Mouse (Mus musculus) heart, postnatal 0 days (tissue): Measurements from ENCODE around the gene Lamtor2. TPM values are rescaled to one million over a fixed set of nuclear protein-coding genes. Genes with fewer than 3 reads are reported as not detected.

Experiments used
- ATAC-seq: fragments of 200-750 bp; cut with Nextera tagmentation; 2 replicates; pipeline ENCODE4 v1.8.0; 2017; ENCODE audit warnings: low read depth, moderate number of reproducible peaks, moderate library complexity; ENCODE audit not compliant: insufficient read depth
- DNase-seq: peaks from one replicate; pipeline ENCODE4 v3.0.0-alpha.2; 2016; ENCODE audit warnings: low spot score
- H3K27ac ChIP-seq: fragments of 300-500 bp; sonication (generic); 2 replicates; pipeline ENCODE4 v1.5.1; 2014; ENCODE audit warnings: low read depth, mild to moderate bottlenecking
- H3K27me3 ChIP-seq: fragments of 300-500 bp; sonication (generic); 2 replicates; pipeline ENCODE4 v1.6.1; 2014; ENCODE audit warnings: low read length, mixed read lengths; ENCODE audit not compliant: control insufficient read depth, insufficient read depth
- H3K36me3 ChIP-seq: fragments of 300-500 bp; sonication (generic); replicated peaks from 2 replicates; pipeline ENCODE4 v1.6.1; 2014; ENCODE audit warnings: low read length, mixed read lengths; ENCODE audit not compliant: control insufficient read depth, insufficient read depth
- H3K4me1 ChIP-seq: fragments of 300-500 bp; sonication (generic); 2 replicates; pipeline ENCODE4 v1.6.1; 2014; ENCODE audit warnings: antibody characterized with exemption; ENCODE audit not compliant: control insufficient read depth, insufficient read depth
- H3K4me2 ChIP-seq: fragments of 300-500 bp; sonication (generic); 2 replicates; pipeline ENCODE4 v1.6.1; 2014; ENCODE audit warnings: low read depth, mild to moderate bottlenecking, low read length, moderate library complexity
- H3K4me3 ChIP-seq: fragments of 300-500 bp; sonication (generic); 2 replicates; pipeline ENCODE4 v1.5.1; 2014; ENCODE audit warnings: low read depth, low read length
- H3K9ac ChIP-seq: fragments of 300-500 bp; sonication (generic); replicated peaks from 2 replicates; pipeline ENCODE4 v1.6.1; 2014; ENCODE audit warnings: low read depth, low read length, mixed read lengths
- H3K9me3 ChIP-seq: fragments of 300-500 bp; sonication (generic); replicated peaks from 2 replicates; pipeline ENCODE4 v1.6.1; 2016; ENCODE audit warnings: low read length; ENCODE audit not compliant: control insufficient read depth
- CTCF ChIP-seq: IDR thresholded peaks from 2 replicates; pipeline ENCODE4 v1.5.1; 2016; ENCODE audit warnings: antibody characterized with exemption, control low read depth, low read depth
- EP300 ChIP-seq: IDR thresholded peaks from 2 replicates; pipeline ENCODE4 v1.6.1; 2016; ENCODE audit warnings: antibody characterized with exemption, low read depth
- WGBS: fragments of 180-500 bp; shearing (Covaris S2); extraction: QIAGEN DNeasy Blood & Tissue Kit; methylation state at CpG from one replicate; pipeline ENCODE4 v1.1.7; 2014; 5-methylcytosine and 5-hydroxymethylcytosine counted together
- polyA plus RNA-seq: library from polyadenylated mRNA; unstranded; fragments of >200 nt; fragmentation: Nextera tagmentation; extraction: Ambion mirVana; gene quantifications from 2 replicates; pipeline ENCODE4 v1.2.1, GENCODE M21; 2015
- total RNA-seq: library from RNA; depleted of rRNA; stranded (reverse); fragments of >200 nt; gene quantifications from 2 replicates; pipeline ENCODE4 v1.2.3, GENCODE M21; 2014; ENCODE audit warnings: low replicate concordance

Gene Lamtor2
- total and polyA plus RNA-seq, 2 experiments from 2014 or later, result 3.6 to 131 TPM

DNA sequence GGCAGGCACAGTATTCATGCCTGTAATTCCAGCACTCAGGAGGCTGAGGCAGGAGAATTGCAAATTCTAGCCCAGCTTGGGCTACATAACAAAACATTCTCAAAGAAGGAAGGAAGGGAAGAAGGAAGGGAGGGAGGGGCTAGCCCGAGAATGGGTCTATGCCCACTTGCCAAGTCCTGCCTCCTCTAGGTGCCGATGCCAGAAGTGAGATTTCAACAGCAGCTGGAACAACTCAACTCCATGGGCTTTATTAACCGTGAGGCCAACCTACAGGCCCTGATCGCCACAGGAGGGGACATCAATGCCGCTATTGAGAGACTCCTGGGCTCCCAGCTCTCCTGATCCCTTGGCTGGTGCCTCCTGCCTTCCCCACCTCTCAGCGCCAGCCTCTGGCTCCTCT is 15.0 kb upstream of the Lamtor2 start:
- TF ChIP-seq EP300, result no peak
- no peak for TF ChIP-seq CTCF
- H3K9me3 ChIP-seq, result no peaks in the 10 kb centered on the region
- H3K4me1 ChIP-seq, result peaks cover 9% of the 10 kb centered on the region; the same call in 1 of the 2 replicates
- 75% methylated on average over 6 of the region's 6 CpGs for WGBS
- H3K9ac ChIP-seq, result no peak overlapping the region
- no peak overlapping the region for H3K4me2 ChIP-seq
- no peaks in the 10 kb centered on the region for H3K27me3 ChIP-seq
- ATAC-seq (0 out of 2 replicates have a peak, but pooled peaks have one; percentile 10), DNase-seq (no peak)
- H3K27ac ChIP-seq, result no peak overlapping the region
- no peak overlapping the region for H3K4me3 ChIP-seq
- H3K36me3 ChIP-seq, result peaks cover 67% of the 10 kb centered on the region

DNA sequence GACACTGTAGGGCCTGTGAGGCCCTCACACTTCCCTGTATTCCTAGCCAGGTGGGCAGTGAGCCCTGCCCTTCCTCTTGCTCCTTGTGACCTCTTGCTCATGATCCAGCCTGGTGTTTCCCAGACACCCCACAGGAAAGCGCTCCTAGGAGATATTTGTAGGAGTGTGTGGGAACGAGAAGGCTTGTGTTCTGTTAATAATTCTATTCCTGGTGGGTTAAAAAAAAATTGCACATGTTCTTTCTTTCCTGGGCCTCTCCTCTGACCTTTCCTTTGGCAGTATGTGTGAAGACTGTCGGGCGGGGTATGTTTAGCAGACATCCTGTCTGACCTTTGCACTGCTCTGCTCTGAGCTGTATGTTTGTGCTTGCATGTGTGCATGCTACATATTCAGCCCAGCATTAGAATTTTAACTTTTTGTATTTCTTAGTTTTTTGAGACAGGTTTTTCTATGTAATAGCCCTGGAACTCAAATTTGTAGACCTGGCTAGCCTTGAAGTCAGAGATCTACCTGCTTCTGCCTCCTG is 13.7 kb upstream of the Lamtor2 start:
- Histone ChIP-seq H3K9ac (peak overlapping the region; percentile 2; the same call in 1 of the 2 replicates), H3K4me1 (peaks cover 9% of the 10 kb centered on the region; the same call in 1 of the 2 replicates), H3K27ac (peak overlapping the region; percentile 68), H3K4me3 (no peak overlapping the region), H3K9me3 (no peaks in the 10 kb centered on the region), H3K4me2 (no peak overlapping the region), H3K36me3 (peaks cover 79% of the 10 kb centered on the region), H3K27me3 (no peaks in the 10 kb centered on the region)
- TF ChIP-seq EP300 (no peak), CTCF (no peak)
- DNase-seq (peak; percentile 26), ATAC-seq (no peak)
- WGBS, result 62% methylated on average over 4 of the region's 4 CpGs

DNA sequence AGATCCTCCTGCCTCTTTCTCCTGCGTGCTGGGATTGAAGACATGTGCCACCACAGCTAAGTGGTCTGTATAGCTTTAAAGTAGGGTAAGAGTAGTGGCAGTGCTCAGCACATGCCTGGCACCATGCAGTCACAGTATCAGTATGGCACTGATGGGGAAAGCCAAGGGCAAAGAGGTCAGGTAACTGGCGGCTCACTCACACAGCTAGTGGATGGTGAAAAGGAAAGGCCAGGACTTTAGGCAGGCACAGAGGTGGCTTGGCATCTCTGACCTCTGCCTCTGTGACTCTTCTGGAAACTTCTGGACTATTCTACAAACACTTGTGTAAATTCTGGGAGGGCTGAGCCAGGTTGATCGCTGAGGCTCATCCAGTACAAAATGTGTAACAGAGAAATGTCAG is 13.2 kb upstream of the Lamtor2 start:
- Histone ChIP-seq H3K27ac (peak overlapping the region; percentile 68), H3K4me1 (peaks cover 9% of the 10 kb centered on the region; the same call in 1 of the 2 replicates), H3K4me2 (no peak overlapping the region), H3K27me3 (no peaks in the 10 kb centered on the region), H3K36me3 (peaks cover 81% of the 10 kb centered on the region), H3K9ac (peak overlapping the region; percentile 2; the same call in 1 of the 2 replicates), H3K9me3 (no peaks in the 10 kb centered on the region), H3K4me3 (no peak overlapping the region)
- TF ChIP-seq EP300, result no peak
- TF ChIP-seq CTCF, result no peak
- DNase-seq (peak; percentile 31), ATAC-seq (peak; percentile 68; the same call in 1 of the 2 replicates)
- WGBS, result 51% methylated on average over 3 of the region's 3 CpGs

DNA sequence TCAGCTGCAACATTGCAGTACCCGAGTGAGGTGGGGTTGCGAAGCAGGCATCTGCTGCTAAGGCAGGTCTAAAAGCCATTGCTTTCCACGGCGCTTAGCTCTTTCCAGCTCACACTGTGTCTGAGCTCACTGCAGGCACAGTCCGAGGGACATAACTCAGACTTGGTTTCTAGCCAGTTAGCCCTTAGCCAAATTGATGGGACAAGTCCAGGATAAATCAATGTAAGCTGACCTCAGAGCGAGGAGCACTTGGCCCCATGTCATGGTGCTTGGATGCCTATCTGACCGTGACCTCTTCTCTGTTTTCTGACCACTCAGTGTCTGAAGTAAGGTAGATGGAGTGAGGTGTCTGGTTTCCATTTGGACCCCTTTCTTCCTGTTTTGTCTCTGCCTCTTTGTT is 11.1 kb upstream of the Lamtor2 start:
- Histone ChIP-seq H3K4me3 (no peak overlapping the region), H3K9me3 (no peaks in the 10 kb centered on the region), H3K4me2 (no peak overlapping the region), H3K4me1 (peaks cover 9% of the 10 kb centered on the region; the same call in 1 of the 2 replicates), H3K36me3 (peaks cover 95% of the 10 kb centered on the region), H3K27ac (no peak overlapping the region), H3K27me3 (no peaks in the 10 kb centered on the region), H3K9ac (no peak overlapping the region)
- DNase-seq (no peak), ATAC-seq (no peak)
- TF ChIP-seq CTCF (no peak), EP300 (no peak)
- WGBS, result 85% methylated on average over 7 of the region's 7 CpGs

DNA sequence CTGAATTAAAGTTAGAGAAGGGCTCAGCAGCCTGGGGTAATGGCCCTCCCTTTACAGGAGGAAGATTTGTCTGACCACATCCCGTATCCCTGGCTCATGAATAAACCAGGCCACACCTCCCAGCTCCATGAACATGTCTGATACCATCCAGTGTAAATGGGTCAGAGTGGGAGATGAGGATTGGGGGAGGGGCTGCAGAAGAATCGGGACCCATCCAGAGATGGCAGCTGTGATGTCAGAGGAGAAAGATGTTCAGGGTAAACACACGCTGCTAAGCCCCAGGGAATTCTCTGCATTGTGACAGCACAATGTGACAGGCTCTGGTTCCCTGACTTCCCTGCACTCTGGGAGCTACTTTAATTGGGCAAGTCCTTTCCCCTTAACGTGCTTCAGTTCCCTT is 10.6 kb upstream of the Lamtor2 start:
- peaks cover 9% of the 10 kb centered on the region; the same call in 1 of the 2 replicates for H3K4me1 ChIP-seq
- H3K27ac ChIP-seq, result no peak overlapping the region
- peaks cover 95% of the 10 kb centered on the region for H3K36me3 ChIP-seq
- DNase-seq (no peak), ATAC-seq (no peak)
- H3K9ac ChIP-seq, result no peak overlapping the region
- H3K4me2 ChIP-seq, result no peak overlapping the region
- no peak for TF ChIP-seq EP300
- no peak for TF ChIP-seq CTCF
- no peaks in the 10 kb centered on the region for H3K9me3 ChIP-seq
- H3K4me3 ChIP-seq, result no peak overlapping the region
- no peaks in the 10 kb centered on the region for H3K27me3 ChIP-seq
- WGBS, result 74% methylated on average over 4 of the region's 4 CpGs

DNA sequence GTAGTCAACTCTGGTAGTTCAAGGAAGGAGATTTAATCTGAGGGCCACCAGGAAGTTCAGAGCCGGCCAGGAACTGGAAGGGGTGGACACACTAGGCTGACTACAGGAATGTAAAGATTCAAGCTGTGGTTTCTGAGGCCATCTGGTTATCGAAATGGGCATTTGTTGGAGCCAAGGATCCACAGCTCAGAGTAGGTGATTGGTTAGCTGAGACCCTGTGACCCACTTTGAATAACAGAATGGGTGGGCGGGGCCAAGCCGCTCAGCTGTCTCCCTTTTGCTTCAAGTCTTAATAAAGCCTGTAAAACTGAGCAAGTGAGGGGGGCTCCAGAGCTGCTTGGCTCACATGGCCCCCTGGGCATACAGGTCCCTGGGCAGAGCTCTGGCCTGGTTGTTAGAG is 9.1 kb upstream of the Lamtor2 start:
- Histone ChIP-seq H3K9me3 (no peaks in the 10 kb centered on the region), H3K9ac (no peak overlapping the region), H3K4me3 (no peak overlapping the region), H3K27ac (no peak overlapping the region), H3K4me1 (peaks cover 9% of the 10 kb centered on the region; the same call in 1 of the 2 replicates), H3K36me3 (peaks cover 96% of the 10 kb centered on the region), H3K27me3 (no peaks in the 10 kb centered on the region), H3K4me2 (no peak overlapping the region)
- ATAC-seq (no peak), DNase-seq (no peak)
- no peak for TF ChIP-seq CTCF
- 78% methylated on average over 4 of the region's 4 CpGs for WGBS
